Mouse (Mus musculus): ENCODE measurements around the gene Sp9. TPM values are rescaled to one million over a fixed set of nuclear protein-coding genes. Genes with fewer than 3 reads are reported as not detected.

The Sp9 gene
- polyA plus RNA-seq, 1 experiment from 2014 or later: 1.6 TPM

DNA sequence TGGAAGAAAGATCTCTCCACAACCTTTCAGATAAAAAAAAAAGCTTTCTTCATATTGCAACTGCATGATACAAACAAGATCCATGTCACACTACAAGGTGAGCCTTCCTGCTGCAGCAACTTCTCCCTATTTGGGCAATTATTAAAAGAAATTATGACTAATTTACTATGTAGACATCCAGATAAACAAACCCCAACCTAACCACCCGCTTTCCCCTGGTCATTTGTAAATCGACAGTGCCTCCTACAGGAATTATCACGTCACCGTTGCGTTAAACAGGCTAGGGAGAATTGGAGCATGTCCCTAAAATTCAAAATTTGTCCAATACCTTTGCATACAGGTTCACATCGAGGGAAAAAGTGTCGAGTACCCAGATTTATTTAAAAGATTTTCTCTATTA, 10.0 kb downstream of the Sp9 start:
- Histone ChIP-seq H3K9me3 (replicated peaks; ENCODE audit: control insufficient read depth, low read length) (no peaks in the 10 kb centered on the region), H3K27me3 (ENCODE audit: control insufficient read depth, insufficient read depth, low read length) (peaks cover 34% of the 10 kb centered on the region), H3K9ac (replicated peaks; ENCODE audit: low read length) (no peak overlapping the region), H3K27ac (replicated peaks; ENCODE audit: low read depth, low read length) (no peak overlapping the region), H3K4me3 (ENCODE audit: low read depth, low read length) (no peak overlapping the region), H3K36me3 (replicated peaks; ENCODE audit: control insufficient read depth, insufficient read depth, low read depth, low read length) (no peaks in the 10 kb centered on the region), H3K4me2 (ENCODE audit: low read depth, low read length) (no peak overlapping the region), H3K4me1 (ENCODE audit: control insufficient read depth, insufficient read depth, low read length) (peaks cover 8% of the 10 kb centered on the region)
- WGBS: 5% methylated on average over 7 of the region's 7 CpGs
- no peak for ATAC-seq (replicated peaks; ENCODE audit: insufficient number of reproducible peaks, low FRiP score, low TSS enrichment, low read depth)
- peak; percentile 68 for DNase-seq (ENCODE audit: low spot score)

DNA sequence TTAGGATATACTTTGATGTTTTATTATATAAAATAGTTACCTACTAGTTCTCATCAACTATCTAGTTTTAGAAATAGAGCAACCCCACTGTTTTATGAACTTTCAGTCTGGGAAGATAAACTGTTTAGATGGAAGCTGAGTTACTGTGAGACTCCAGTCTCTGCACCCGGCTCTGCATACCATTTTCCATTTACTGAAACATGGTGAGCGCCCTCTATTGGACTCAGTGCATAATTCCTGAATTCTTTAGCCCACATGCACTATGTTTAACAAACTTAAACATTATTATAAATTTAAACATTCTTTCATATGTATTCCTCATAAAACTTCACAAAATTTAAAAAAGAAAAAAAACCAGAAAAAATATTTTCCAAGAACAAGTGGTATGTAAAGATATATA, 13.9 kb downstream of the Sp9 start:
- Histone ChIP-seq H3K4me2 (ENCODE audit: low read depth, low read length) (no peak overlapping the region), H3K27me3 (ENCODE audit: control insufficient read depth, insufficient read depth, low read length) (peaks cover 8% of the 10 kb centered on the region), H3K9me3 (replicated peaks; ENCODE audit: control insufficient read depth, low read length) (no peaks in the 10 kb centered on the region), H3K9ac (replicated peaks; ENCODE audit: low read length) (no peak overlapping the region), H3K27ac (replicated peaks; ENCODE audit: low read depth, low read length) (no peak overlapping the region), H3K4me1 (ENCODE audit: control insufficient read depth, insufficient read depth, low read length) (peaks cover 4% of the 10 kb centered on the region), H3K4me3 (ENCODE audit: low read depth, low read length) (no peak overlapping the region), H3K36me3 (replicated peaks; ENCODE audit: control insufficient read depth, insufficient read depth, low read depth, low read length) (no peaks in the 10 kb centered on the region)
- ATAC-seq (replicated peaks; ENCODE audit: insufficient number of reproducible peaks, low FRiP score, low TSS enrichment, low read depth) (no peak), DNase-seq (ENCODE audit: low spot score) (peak; percentile 83)
- 8% methylated on average over 2 of the region's 2 CpGs for WGBS

DNA sequence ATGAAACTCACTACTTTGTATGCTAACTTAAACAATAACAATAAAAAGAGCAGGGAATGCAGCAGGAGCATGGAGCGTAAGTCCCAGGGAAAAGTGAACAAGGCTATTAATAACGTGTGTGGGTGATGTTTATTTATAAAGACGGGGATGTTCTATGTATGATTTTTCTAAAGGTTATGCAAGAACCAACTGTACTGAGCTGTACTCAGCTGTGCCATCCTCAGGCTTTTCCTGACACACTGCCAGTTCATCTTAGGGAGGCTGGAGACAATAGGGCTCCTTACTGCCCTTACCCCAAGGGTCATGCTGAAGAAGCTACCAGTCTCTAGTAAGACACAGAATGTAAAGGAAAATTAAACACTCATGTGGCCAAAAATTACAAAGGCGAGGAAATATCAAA, 19.4 kb downstream of the Sp9 start:
- 88% methylated on average over 4 of the region's 4 CpGs for WGBS
- no peak for DNase-seq (ENCODE audit: low spot score)
- H3K9me3 ChIP-seq (replicated peaks; ENCODE audit: control insufficient read depth, low read length): no peaks in the 10 kb centered on the region
- no peak overlapping the region for H3K4me3 ChIP-seq (ENCODE audit: low read depth, low read length)
- no peaks in the 10 kb centered on the region for H3K27me3 ChIP-seq (ENCODE audit: control insufficient read depth, insufficient read depth, low read length)
- H3K9ac ChIP-seq (replicated peaks; ENCODE audit: low read length): no peak overlapping the region
- H3K36me3 ChIP-seq (replicated peaks; ENCODE audit: control insufficient read depth, insufficient read depth, low read depth, low read length): no peaks in the 10 kb centered on the region
- no peak overlapping the region for H3K4me2 ChIP-seq (ENCODE audit: low read depth, low read length)
- H3K4me1 ChIP-seq (ENCODE audit: control insufficient read depth, insufficient read depth, low read length): no peaks in the 10 kb centered on the region
- H3K27ac ChIP-seq (replicated peaks; ENCODE audit: low read depth, low read length): no peak overlapping the region
- ATAC-seq (replicated peaks; ENCODE audit: insufficient number of reproducible peaks, low FRiP score, low TSS enrichment, low read depth): no peak

DNA sequence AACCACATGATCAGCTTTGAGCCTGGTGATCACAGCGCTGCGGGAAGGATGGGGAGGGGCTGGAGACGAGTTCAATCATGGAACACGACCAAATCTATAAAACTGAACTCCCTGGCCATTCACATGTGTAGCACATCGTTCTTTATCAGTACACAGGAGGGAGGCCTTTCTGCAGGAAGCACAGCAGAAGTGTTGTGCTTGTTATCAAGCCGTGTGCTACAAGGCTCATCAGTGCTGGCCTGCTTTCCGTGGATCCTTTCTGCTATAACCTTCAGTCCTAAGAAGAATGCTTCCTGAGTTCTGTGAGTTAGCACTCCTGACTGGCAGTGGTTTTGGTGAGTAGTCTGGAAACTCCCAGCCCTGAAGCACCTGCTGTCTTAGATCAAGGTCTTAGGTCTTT, 23.3 kb downstream of the Sp9 start:
- Histone ChIP-seq H3K9me3 (replicated peaks; ENCODE audit: control insufficient read depth, low read length) (no peaks in the 10 kb centered on the region), H3K4me2 (ENCODE audit: low read depth, low read length) (no peak overlapping the region), H3K27me3 (ENCODE audit: control insufficient read depth, insufficient read depth, low read length) (no peaks in the 10 kb centered on the region), H3K36me3 (replicated peaks; ENCODE audit: control insufficient read depth, insufficient read depth, low read depth, low read length) (no peaks in the 10 kb centered on the region), H3K9ac (replicated peaks; ENCODE audit: low read length) (no peak overlapping the region), H3K4me1 (ENCODE audit: control insufficient read depth, insufficient read depth, low read length) (no peaks in the 10 kb centered on the region), H3K4me3 (ENCODE audit: low read depth, low read length) (no peak overlapping the region), H3K27ac (replicated peaks; ENCODE audit: low read depth, low read length) (no peak overlapping the region)
- DNase-seq (ENCODE audit: low spot score) (no peak), ATAC-seq (replicated peaks; ENCODE audit: insufficient number of reproducible peaks, low FRiP score, low TSS enrichment, low read depth) (no peak)
- WGBS: 85% methylated on average over 7 of the region's 7 CpGs

DNA sequence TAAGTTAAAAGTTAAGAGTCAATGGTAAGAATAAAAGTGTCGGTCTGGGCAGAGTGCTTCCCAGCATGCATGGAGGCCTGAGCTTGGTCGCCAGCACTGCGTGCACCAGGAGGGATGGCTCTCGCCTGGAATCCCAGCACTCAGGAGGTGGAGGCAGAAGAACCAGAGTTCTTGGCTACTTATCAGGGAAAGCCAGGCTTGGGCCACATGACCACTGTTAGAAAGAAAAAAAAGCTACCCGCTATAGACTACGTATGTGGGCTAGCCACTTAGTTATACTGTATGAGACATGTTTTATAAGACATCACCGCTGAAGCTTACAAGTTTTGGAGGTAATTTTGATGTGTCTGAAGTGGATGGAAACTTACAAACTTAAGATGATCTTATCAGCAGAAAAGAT, 26.4 kb downstream of the Sp9 start:
- Histone ChIP-seq H3K27ac (replicated peaks; ENCODE audit: low read depth, low read length) (no peak overlapping the region), H3K4me3 (ENCODE audit: low read depth, low read length) (no peak overlapping the region), H3K27me3 (ENCODE audit: control insufficient read depth, insufficient read depth, low read length) (no peaks in the 10 kb centered on the region), H3K36me3 (replicated peaks; ENCODE audit: control insufficient read depth, insufficient read depth, low read depth, low read length) (no peaks in the 10 kb centered on the region), H3K9me3 (replicated peaks; ENCODE audit: control insufficient read depth, low read length) (no peaks in the 10 kb centered on the region), H3K9ac (replicated peaks; ENCODE audit: low read length) (no peak overlapping the region), H3K4me2 (ENCODE audit: low read depth, low read length) (no peak overlapping the region), H3K4me1 (ENCODE audit: control insufficient read depth, insufficient read depth, low read length) (no peaks in the 10 kb centered on the region)
- DNase-seq (ENCODE audit: low spot score) (no peak), ATAC-seq (replicated peaks; ENCODE audit: insufficient number of reproducible peaks, low FRiP score, low TSS enrichment, low read depth) (no peak)
- WGBS: 85% methylated on average over 7 of the region's 7 CpGs

GRCm38 (mm10) chr2:73298841-73299240, 27.1 kb downstream of the Sp9 start:
- Histone ChIP-seq H3K27me3 (ENCODE audit: control insufficient read depth, insufficient read depth, low read length) (no peaks in the 10 kb centered on the region), H3K27ac (replicated peaks; ENCODE audit: low read depth, low read length) (no peak overlapping the region), H3K9ac (replicated peaks; ENCODE audit: low read length) (no peak overlapping the region), H3K36me3 (replicated peaks; ENCODE audit: control insufficient read depth, insufficient read depth, low read depth, low read length) (no peaks in the 10 kb centered on the region), H3K9me3 (replicated peaks; ENCODE audit: control insufficient read depth, low read length) (no peaks in the 10 kb centered on the region), H3K4me2 (ENCODE audit: low read depth, low read length) (no peak overlapping the region), H3K4me3 (ENCODE audit: low read depth, low read length) (no peak overlapping the region), H3K4me1 (ENCODE audit: control insufficient read depth, insufficient read depth, low read length) (no peaks in the 10 kb centered on the region)
- ATAC-seq (replicated peaks; ENCODE audit: insufficient number of reproducible peaks, low FRiP score, low TSS enrichment, low read depth): no peak
- no peak for DNase-seq (ENCODE audit: low spot score)
- 87% methylated on average over 3 of the region's 3 CpGs for WGBS

DNA sequence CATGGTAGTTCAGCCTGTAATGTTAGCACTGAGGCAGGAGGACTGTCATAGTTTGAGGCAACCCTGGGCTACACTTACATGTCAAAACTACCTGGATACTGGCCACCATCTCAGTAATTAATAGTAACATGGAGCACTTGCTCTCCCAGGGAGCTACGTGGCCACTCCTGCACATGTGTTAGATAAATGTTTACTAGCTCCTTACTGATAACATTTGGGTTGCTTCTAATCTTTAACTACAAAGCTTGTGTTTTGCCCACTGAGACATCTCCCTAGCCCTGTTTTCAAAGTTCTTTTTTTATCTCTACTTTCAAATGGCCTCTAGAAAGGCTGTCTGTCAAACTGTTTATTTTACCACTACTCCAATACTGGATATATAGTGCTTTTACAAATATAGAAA, 30.3 kb downstream of the Sp9 start:
- WGBS: 94% methylated on average over 1 of the region's 1 CpGs
- Histone ChIP-seq H3K9ac (replicated peaks; ENCODE audit: low read length) (no peak overlapping the region), H3K36me3 (replicated peaks; ENCODE audit: control insufficient read depth, insufficient read depth, low read depth, low read length) (no peaks in the 10 kb centered on the region; the same call in 1 of the 2 replicates), H3K27ac (replicated peaks; ENCODE audit: low read depth, low read length) (no peak overlapping the region), H3K4me1 (ENCODE audit: control insufficient read depth, insufficient read depth, low read length) (no peaks in the 10 kb centered on the region), H3K4me3 (ENCODE audit: low read depth, low read length) (no peak overlapping the region), H3K4me2 (ENCODE audit: low read depth, low read length) (no peak overlapping the region), H3K27me3 (ENCODE audit: control insufficient read depth, insufficient read depth, low read length) (no peaks in the 10 kb centered on the region), H3K9me3 (replicated peaks; ENCODE audit: control insufficient read depth, low read length) (no peaks in the 10 kb centered on the region)
- DNase-seq (ENCODE audit: low spot score) (no peak), ATAC-seq (replicated peaks; ENCODE audit: insufficient number of reproducible peaks, low FRiP score, low TSS enrichment, low read depth) (no peak)

GRCm38 (mm10) chr2:73302722-73303121, 31.0 kb downstream of the Sp9 start:
- ATAC-seq (replicated peaks; ENCODE audit: insufficient number of reproducible peaks, low FRiP score, low TSS enrichment, low read depth) (no peak), DNase-seq (ENCODE audit: low spot score) (no peak)
- Histone ChIP-seq H3K4me1 (ENCODE audit: control insufficient read depth, insufficient read depth, low read length) (no peaks in the 10 kb centered on the region), H3K36me3 (replicated peaks; ENCODE audit: control insufficient read depth, insufficient read depth, low read depth, low read length) (no peaks in the 10 kb centered on the region; the same call in 1 of the 2 replicates), H3K27ac (replicated peaks; ENCODE audit: low read depth, low read length) (no peak overlapping the region), H3K27me3 (ENCODE audit: control insufficient read depth, insufficient read depth, low read length) (no peaks in the 10 kb centered on the region), H3K9ac (replicated peaks; ENCODE audit: low read length) (no peak overlapping the region), H3K4me3 (ENCODE audit: low read depth, low read length) (no peak overlapping the region), H3K4me2 (ENCODE audit: low read depth, low read length) (no peak overlapping the region), H3K9me3 (replicated peaks; ENCODE audit: control insufficient read depth, low read length) (no peaks in the 10 kb centered on the region)
- 93% methylated on average over 9 of the region's 9 CpGs for WGBS

Data from embryonic facial prominence, embryonic 11.5 days (tissue).